Mouse (Mus musculus): ENCODE measurements around the gene Gm49673. TPM values are rescaled to one million over a fixed set of nuclear protein-coding genes. Genes with fewer than 3 reads are reported as not detected.
"Not testable (repeated sequence)": the region's sequence is repeated elsewhere in the genome, so short reads cannot be mapped to it uniquely, and the experiment has no call there.

Gm49673 gene
- under 1 TPM in 1 of 4 experiments, not detected in 3; 0.31 TPM for total RNA-seq (2022)

DNA sequence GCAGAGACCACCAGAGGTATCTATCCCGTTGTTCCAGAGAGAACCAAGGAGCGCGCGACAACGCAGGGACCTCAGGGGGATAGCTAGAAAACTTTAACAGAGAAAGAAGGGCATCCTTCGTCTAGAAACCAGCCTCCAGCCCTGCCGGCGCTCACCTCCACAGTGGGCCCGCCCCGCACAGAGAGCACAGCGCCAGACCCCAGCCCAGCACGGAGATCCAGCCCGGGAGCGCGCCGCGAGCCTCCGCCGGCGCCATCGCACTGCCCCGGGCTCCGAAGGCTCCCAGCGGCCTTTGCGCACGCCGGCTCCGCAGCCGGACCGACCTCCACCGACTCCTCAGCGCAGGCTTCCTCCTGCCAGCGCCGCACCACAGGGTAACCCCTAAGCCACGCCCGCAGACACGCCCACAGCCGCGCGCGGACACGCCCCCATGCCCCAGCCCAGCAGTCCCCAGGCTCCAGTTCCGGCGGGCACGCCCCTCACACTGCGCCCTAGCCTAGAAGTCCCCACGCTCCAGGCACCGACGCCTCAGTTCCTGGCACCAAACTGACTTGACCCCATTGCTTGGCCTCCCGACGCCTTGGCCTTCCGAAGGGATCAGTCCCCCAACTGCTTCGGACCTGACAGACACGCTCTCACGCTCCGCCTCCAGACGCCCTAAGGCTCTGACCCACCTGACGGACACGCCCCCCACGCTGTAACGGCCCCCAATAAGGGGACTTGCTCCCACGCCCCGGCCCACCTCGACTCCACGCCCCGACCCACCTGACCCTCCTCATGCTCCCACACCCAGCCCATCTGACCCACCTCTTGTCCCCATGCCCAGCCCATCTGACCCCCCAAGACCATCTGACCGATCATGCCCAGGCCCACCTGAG, at the start of gene Gm49673, which contains the start of gene Rnaset2a:
TSS of gene Gm49673 (minus strand) at position 350 of the 878 bp plus-strand sequence.
TSS of gene Rnaset2a (minus strand) at position 659 of the 878 bp plus-strand sequence.
- peak in 1 of 2 experiments; percentile 18 for DNase-seq (ENCODE audit: low spot score in 2 of 2)

DNA sequence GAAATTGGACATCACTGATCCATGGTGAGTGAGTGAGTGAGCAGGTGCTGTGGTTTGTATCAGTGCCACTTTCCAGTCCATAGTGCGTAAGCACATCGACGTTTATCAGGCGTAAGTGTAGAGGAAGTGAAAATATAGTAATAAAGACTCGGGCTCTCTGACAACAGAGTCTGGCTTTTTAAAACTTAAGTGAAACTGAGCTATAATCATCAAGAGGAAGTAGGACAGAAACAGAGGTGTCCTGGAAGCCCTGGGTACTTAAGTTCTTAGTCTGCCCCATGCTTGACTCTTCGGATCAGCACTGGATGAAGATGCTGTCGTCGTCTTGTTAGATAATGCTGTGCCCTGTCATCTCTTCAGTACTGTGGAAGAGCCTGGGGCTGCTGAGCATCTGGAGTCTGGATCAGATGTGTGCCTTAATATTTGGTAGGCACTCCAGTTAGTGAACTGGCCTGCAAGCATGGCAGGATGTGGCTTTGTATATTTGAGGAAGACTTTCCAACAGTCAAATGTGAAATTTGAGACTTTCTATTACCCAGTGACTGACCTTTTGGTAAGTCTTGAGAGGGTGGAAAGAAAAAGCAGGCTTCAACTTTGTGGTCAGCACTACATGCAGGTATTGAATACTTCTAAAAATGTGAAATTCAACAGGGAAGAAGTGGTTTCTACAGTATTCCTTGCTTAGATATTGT, 48.2 kb upstream of the Gm49673 start:
- no peak for DNase-seq (ENCODE audit: low spot score in 2 of 2)

DNA sequence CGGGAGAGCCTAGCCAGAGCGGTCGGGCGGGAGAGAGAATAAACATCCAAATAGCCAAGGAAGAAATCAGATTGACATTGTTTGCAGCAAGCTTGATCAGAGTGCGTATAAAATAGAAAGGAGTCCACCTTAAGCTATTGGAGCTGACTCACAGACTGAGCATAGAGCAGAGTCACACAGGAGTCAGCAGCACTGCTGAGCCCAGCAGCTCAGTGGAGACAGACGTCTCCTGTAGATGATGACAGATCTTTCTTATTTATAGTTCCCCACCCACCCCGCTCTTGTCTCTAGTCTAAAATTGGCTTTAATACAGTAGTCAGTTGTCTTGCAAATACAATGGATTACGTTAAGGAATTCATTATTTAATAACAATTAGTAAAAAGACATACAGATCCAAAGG, 46.1 kb upstream of the Gm49673 start:
- no peak for DNase-seq (ENCODE audit: low spot score in 2 of 2)

DNA sequence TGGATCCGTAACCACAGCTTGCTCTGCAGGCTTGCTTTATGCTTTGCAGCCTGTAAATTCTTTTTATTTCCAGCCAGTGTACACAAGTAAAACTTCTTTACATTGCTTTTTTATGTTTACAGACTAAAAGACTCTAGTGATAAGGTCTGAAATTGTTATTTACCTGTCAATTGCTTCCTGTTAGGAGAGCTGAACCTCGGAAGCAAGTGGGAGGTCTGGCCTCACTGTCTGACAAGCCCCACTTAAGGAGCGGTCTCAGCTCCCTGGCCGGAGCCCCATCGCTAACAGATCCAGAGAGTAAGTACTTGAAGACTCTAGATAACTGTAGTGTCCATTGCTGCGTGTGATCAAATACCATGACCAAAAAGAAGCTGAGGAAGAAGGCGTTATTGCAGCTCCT, 36.6 kb upstream of the Gm49673 start:
- no peak for DNase-seq (ENCODE audit: low spot score in 2 of 2)

DNA sequence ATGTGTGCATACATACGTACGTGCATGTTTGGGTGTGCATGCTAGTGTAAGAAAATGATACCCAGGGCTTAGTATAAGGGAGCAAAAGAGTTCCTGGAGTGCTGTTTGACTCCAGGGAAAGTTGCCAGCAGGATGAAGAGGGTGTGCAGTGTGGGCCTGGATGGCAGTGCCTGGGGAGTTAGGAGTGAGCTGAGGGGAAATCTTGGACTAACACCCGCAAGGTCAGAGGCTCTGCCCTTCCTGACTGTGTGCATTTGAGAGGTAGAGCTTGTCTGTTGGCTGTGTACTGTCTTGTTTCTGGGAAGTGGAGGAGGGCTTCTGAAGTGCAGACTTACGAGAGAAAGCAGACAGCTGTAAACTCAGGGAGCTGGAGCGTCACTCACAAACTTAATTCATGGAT, 36.2 kb upstream of the Gm49673 start:
- no peak for DNase-seq (ENCODE audit: low spot score in 2 of 2)

DNA sequence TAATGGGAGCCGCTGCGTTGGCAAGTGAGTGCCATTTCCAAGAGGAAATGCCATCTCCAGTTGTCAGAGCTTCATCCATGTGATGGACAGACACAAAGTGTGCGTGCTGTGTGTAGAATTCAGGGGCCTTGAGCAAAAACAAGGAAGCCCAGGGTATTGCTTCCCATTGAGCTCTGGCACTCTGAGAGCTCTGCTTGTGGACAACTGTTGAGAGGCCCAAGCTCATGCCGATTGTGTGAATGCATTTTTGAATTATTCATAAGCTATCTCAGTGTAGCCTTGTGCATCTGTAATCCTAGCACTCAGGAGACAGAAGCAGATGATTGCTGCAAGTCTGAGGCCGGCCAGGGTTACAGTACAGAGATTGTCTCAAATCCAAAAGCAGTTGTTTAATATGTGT, 29.5 kb upstream of the Gm49673 start:
- DNase-seq (ENCODE audit: low spot score in 2 of 2): no peak

DNA sequence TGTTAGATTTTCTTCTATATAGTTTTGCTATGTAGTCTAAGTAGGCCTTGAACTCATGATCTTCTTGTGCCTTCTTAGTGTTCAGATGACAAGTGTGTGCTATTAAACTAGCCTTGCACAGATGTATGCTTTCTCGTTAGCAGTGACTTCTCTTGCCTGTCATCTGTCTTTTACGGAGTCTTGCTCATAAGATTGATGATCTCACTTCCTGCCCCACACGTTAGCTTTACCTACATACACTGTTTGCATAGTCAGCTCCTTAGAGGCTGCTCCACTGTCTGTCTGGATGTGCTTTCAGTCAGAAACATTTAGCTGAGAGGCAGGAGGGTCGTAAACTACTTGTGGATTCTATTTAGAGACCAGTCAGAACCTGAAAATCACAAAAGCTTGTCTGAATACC, 23.5 kb upstream of the Gm49673 start:
- DNase-seq (ENCODE audit: low spot score in 2 of 2): no peak

DNA sequence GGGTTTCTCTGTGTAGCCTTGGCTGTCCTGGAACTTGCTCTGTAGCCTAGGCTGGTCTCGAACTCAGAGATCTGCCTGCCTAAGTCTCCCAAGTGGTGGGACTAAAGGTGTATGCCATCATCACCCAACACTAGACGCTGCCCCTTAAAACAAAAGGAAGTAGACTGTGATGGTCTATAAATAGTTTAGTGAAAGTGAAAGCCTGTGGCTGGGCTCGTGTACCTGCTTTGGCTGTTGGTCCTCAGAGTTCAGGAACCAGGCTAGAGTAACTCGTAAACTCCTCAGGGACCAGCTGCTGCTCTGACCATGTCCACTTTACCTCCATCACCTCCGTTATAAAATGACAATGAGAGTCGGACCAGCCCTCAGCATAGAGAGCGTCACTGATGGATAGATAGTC, 22.7 kb upstream of the Gm49673 start:
- DNase-seq (ENCODE audit: low spot score in 2 of 2): no peak

DNA sequence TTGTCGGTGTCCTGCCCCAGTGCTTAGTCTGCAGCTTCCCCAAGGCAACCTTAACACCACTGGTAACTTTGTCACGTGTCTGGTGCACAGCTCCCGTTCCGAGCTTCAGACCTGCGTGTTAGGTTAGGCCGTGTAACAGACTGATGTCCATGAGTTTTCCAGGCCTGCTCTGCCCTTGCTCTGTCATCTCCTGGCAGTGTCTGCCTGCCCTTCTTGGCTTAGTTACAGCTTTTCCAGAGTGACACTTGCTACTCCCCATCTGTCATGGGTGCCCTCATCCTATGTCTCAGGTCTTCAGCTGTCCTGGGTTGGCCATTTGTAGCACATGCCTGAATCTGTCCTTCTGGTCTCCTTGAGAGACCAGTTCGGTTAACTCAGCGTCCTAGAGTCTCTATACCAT, 19.8 kb upstream of the Gm49673 start:
- DNase-seq (ENCODE audit: low spot score in 2 of 2): not testable (repeated sequence)

DNA sequence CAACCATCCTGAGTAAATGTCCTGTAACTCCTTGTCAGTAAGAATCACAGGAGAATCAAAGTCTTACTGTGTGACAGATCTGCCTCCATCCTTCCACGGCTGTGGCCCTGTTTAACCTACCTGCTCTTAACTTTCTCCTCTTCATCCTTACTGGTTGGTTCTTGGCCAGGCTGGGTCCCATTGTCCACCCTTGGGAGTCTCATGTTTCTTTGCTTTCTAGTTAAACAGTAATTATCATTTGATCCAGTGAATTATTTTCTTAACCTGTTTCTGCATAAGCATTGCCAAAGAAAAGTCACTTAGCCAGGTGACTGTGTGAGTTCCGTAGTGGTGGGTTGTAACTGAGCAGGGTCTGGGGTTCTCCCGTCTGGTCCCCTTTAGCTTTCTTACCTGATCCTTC, 18.9 kb upstream of the Gm49673 start:
- DNase-seq (ENCODE audit: low spot score in 2 of 2): not testable (repeated sequence)

DNA sequence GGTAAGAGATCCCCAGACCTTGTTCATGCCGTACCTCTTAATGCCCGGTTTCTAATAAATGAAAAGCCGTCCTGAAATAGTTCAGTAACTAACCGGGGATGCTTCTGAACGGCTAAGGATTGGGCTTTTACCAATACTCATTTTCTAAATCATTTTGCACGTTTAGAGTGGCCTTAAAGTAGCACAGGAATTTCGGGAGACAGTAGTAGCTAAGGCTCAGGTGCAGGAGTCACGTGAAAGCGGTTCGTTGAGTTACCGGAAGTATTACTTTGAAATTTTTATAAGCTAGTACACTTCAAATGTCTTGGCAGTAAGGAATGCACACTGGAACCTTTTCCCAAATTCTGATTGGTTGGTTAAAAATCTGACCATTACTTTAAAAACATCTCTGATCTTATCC, 18.4 kb upstream of the Gm49673 start:
- not testable (repeated sequence) for DNase-seq (ENCODE audit: low spot score in 2 of 2)

DNA sequence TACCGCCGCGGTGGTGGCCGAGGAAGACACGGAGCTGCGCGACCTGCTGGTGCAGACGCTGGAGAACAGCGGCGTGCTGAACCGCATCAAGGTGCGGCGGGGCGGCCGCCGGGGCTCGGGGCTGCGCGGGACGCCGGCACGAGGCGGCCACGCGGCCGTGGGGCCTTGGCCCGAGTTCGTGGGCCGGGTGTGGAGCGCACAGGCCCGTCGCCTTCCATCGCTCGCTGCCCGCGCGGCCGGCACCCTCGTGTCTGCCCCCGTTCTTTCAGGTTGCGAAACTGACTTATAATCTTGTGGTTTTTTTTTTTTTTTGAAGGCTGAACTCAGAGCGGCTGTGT, 18.0 kb upstream of the Gm49673 start:
- DNase-seq (ENCODE audit: low spot score in 2 of 2): peak in 1 of 2 experiments; percentile 21

DNA sequence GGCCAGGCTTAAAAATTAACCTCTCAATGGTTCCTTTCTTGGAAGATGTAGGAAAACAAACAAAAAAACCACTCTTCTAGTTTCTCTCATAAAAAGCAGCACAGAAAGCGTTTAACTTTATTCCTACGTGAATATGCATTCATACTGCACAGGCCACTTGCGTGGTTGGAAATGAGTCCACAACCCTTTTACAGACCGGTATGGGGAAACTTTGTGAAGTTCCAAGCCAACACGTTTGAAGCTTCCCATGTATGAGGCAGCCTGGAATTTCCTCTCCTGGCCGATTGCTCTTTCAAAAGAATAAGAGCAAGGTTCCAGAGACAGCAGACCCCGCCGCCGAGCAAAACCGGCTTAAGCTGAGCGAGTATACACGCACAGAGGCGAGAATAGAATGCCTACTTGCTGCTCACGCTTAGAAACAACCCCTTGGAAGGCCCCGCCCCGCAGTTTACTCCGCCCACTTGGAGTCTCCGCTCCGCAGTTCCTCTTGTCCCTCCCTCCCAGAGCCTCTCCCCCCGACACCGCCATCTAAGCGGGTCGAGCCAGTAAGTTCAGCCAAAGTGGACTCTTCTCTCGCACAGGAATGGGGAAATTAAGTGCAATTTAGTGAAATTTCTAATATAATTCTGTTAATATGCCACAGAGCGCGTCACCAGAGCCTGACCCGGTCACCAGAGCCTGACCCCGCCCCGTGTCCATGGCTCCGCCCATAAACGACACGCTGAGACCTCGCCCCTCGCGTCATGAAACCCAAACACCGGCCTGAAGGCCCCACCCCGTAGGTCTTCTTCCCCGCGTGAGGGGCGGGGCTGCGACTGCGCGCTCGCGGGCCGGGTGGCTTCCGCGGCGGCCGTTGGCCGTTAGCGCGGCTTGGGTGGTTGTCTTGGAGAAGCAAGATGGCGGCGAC, 17.4 kb upstream of the Gm49673 start, which contains the start of gene Fgfr1op:
TSS of gene Fgfr1op (plus strand) at position 801 of the 907 bp plus-strand sequence.
- DNase-seq (ENCODE audit: low spot score in 2 of 2): peak; percentile 63 to 71

DNA sequence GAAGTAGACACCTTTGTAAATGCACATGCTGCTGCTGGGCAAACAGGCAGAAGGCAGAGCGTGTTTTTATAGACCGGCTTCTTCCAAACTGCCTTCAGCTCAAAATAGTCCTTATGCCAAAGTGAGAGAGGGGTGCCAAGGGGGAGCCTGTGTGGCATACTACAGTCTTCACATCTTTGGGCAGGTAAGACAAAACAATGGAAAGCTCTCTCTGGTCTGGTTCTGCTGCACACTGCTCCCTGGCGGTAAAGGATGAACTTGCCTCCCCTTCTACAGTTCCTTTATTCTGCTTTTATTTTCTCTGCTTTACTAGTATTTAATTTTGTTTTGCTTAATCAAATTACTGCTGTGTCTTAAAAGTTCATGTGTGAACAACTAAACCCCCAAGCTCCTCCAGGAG, 13.4 kb upstream of the Gm49673 start:
- peak in 1 of 2 experiments; percentile 59 for DNase-seq (ENCODE audit: low spot score in 2 of 2)

DNA sequence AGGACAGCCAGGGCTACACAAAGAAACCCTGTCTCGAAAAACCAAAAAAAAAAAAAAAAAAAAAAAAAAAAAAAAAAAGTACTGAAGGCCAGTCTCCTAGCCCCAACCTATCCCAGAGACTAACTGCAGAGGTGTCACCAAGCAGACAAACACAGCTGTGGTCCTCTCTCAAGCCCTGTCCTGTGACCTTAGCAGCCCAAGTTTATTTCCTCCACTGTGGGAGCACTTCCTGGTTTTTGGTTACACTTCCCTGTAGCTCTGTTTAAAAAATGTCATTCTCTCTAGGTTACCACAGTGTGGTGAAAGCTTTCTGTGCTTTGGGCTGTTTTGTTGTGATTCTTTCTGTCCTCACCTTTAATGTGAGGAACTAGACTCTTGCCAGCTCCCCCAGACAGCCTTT, 11.0 kb upstream of the Gm49673 start:
- DNase-seq (ENCODE audit: low spot score in 2 of 2): not testable (repeated sequence)

DNA sequence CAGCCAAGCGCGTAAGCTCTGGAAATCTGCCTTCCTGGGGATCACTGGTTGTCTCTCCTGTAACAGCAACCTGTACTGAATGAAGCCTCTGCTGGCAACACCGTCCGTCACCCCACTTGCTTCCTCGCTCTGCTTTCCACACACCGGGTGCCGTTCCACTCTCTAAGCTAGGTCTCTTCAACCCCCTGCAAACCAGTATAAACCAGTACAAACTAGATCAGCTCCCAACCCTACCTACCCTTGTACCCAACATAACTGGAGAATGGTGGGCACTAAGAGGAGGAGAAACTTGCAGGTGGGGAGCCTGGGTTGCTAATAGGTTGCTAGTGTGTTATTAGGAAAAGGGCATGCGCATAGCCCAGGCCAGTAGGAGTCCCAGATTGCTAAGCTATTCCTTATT, 8.4 kb upstream of the Gm49673 start:
- DNase-seq (ENCODE audit: low spot score in 2 of 2): not testable (repeated sequence)

DNA sequence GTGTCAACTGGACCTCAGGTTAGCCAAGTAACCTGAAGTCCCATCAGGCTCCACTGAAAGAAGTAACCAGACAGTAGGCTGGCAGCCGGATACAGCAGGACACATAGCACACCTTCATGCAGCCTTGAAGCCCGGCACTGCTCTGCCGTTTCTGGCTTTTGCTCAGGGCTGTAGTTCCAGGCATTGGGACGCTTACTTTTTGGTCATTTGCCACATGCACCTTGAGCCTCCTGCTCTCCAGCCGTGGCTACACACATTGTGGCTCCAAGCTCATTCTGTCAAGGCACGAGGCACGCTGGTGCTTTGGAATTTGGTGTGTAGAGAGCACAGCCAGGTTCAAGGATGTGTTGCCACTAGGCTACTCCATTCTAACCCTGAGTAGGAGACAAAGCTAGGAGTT, 7.4 kb upstream of the Gm49673 start:
- not testable (repeated sequence) for DNase-seq (ENCODE audit: low spot score in 2 of 2)

DNA sequence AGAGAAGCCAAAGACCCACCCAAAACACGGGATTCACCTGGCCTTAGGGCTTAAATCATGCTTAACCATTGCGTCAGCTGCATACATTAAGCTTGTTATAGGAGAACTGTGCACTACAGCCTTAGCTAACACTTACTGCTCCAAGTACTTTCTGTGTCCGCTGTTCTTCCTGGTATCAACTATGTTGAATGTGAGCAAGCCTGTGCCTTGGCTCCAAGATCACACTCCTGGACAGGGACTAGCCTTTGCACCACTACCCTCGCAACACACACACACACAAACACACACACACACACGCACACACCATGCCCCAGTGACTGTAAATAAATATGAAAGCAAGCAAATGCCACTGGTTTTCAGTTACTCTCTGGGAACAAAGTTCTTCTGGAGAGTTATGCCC, 657 bp downstream of the Gm49673 start:
- not testable (repeated sequence) for DNase-seq (ENCODE audit: low spot score in 2 of 2)

DNA sequence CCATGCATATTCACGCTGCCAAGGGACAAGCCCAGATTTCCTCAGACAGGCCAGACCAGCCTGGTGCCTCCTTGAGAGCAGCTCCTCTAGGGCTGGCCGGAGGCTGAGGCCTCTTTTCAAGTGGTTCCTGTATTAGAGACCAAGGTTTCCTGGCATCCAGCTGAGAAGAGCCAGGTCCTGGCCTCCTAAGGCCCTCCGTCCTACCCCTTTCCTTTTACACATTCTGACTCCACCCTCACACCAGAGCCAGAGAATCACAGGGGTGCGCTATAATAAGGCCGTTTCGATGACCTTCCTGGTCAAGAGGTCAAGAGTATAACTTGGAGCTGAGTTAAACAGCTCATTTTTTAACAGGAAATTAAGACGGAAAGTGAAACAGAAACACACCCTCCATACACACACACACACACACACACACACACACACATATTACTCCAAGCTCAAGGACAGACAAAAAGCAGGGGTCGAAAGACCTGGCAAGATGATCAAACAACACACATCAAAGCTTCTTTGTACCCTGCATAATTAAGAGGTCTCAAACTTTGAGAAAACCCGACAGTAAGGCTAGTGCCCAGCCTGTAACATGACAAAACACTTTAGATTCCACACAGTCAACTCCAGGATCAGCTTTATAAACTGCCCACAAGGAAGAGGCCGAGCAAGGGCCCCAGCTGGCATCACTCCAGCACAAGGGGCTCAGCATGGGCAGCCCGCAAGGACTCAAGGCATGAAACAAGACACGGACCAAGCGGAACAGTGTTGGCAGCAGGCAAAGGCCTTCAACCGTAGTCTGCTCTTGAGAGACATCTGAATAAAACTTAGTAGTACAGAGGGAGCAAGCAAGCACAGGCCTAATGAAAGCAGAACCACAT, 3.5 kb downstream of the Gm49673 start:
- DNase-seq (ENCODE audit: low spot score in 2 of 2): not testable (repeated sequence)

DNA sequence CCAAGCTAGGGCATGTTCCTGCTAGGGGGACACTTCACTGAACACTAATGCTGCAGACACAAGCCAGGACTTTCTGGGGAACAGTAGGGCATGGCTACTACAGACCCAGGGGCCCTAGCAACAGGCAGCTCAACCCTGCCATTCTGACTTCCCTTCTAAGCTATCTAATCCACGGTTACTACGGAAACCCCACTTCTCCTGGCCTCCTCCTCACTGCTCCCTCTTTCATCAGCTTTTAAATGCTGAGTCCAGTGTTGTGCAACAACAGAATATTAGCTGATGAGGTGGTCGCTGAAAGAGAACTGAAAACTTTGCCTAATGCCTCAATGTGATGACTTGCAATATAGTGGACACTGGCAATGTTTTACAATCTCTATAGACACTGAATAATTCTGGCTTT, 7.4 kb downstream of the Gm49673 start:
- not testable (repeated sequence) for DNase-seq (ENCODE audit: low spot score in 2 of 2)
